8 mouse cellular contexts compared by ENCODE assay signal in genomic region chr17:33915671-33916250, GRCm38 (mm10). TPM values are rescaled to one million over a fixed set of nuclear protein-coding genes. Genes with fewer than 3 reads are reported as not detected.
DNase-seq lines count a peak whose midpoint lies in the region; ATAC-seq and TF ChIP-seq lines count a peak whose summit lies in the region.

Gene Tapbp, plus strand, starts transcription at chr17:33915899.
Gene Zbtb22, plus strand, starts transcription at chr17:33915904.

- H3K27me3 ChIP-seq in heart, embryonic 12.5 days (replicated peaks) = no peaks in the 10 kb centered on the region
- H3K27me3 ChIP-seq in kidney, postnatal 0 days (ENCODE audit: insufficient read depth, low read length) = no peaks in the 10 kb centered on the region
- no peaks in the 10 kb centered on the region for H3K27me3 ChIP-seq in liver, embryonic 11.5 days (replicated peaks; ENCODE audit: control insufficient read depth, insufficient read depth, low read length)
- H3K27me3 ChIP-seq in stomach, embryonic 14.5 days (ENCODE audit: control insufficient read depth, insufficient read depth, low read length) = no peaks in the 10 kb centered on the region

- peaks cover 58% of the 10 kb centered on the region for H3K36me3 ChIP-seq in heart, embryonic 12.5 days
- peaks cover 30% of the 10 kb centered on the region for H3K36me3 ChIP-seq in kidney, postnatal 0 days (ENCODE audit: insufficient read depth, low read length)
- H3K36me3 ChIP-seq in liver, embryonic 11.5 days (ENCODE audit: control insufficient read depth, insufficient read depth, low read length) = peaks cover 50% of the 10 kb centered on the region
- peaks cover 37% of the 10 kb centered on the region for H3K36me3 ChIP-seq in stomach, embryonic 14.5 days (ENCODE audit: control insufficient read depth, insufficient read depth, low read length)

- no peak for TF ChIP-seq CTCF in kidney, postnatal 0 days (IDR thresholded peaks at IDR 0.05; ENCODE audit: low read depth)

- WGBS in heart, embryonic 12.5 days = 0% methylated on average over 33 of the region's 34 CpGs
- under 1% methylated on average over 34 of the region's 34 CpGs for WGBS in kidney, postnatal 0 days
- WGBS in liver, embryonic 11.5 days = under 1% methylated on average over 34 of the region's 34 CpGs
- WGBS in stomach, embryonic 14.5 days = under 1% methylated on average over 34 of the region's 34 CpGs

- H3K9me3 ChIP-seq in heart, embryonic 12.5 days (replicated peaks) = no peaks in the 10 kb centered on the region
- H3K9me3 ChIP-seq in kidney, postnatal 0 days (replicated peaks; ENCODE audit: low read length) = no peaks in the 10 kb centered on the region
- 0 out of 2 replicates have a peak, but pooled peaks cover 2% of the 10 kb centered on the region for H3K9me3 ChIP-seq in liver, embryonic 11.5 days (ENCODE audit: control insufficient read depth, low read length)
- H3K9me3 ChIP-seq in stomach, embryonic 14.5 days (ENCODE audit: control insufficient read depth, low read depth, low read length) = no peaks in the 10 kb centered on the region

- peak within 1 kb of the TSS; percentile 79 for H3K4me2 ChIP-seq in heart, embryonic 12.5 days
- peak within 1 kb of the TSS; percentile 70 for H3K4me2 ChIP-seq in kidney, postnatal 0 days (ENCODE audit: low read length)
- H3K4me2 ChIP-seq in liver, embryonic 11.5 days = peak within 1 kb of the TSS; percentile 76
- peak within 1 kb of the TSS; percentile 42 for H3K4me2 ChIP-seq in stomach, embryonic 14.5 days (replicated peaks; ENCODE audit: low read depth, low read length)

- peak within 1 kb of the TSS; percentile 71 for H3K4me3 ChIP-seq in heart, embryonic 12.5 days
- peak within 1 kb of the TSS; percentile 63 for H3K4me3 ChIP-seq in kidney, postnatal 0 days (replicated peaks; ENCODE audit: low read depth, low read length)
- peak within 1 kb of the TSS; percentile 66 for H3K4me3 ChIP-seq in liver, embryonic 11.5 days (ENCODE audit: low read depth, low read length)
- peak within 1 kb of the TSS; percentile 48 for H3K4me3 ChIP-seq in stomach, embryonic 14.5 days (ENCODE audit: low read depth, low read length)

- H3K27ac ChIP-seq in heart, embryonic 12.5 days (ENCODE audit: poor library complexity, severe bottlenecking) = peak within 1 kb of the TSS; percentile 84
- H3K27ac ChIP-seq in kidney, postnatal 0 days = peak within 1 kb of the TSS; percentile 82
- H3K27ac ChIP-seq in liver, embryonic 11.5 days (ENCODE audit: low read depth, low read length) = peak within 1 kb of the TSS; percentile 78
- H3K27ac ChIP-seq in stomach, embryonic 14.5 days (ENCODE audit: low read length) = peak within 1 kb of the TSS; percentile 81

- peak; percentile 68 for ATAC-seq in erythroid progenitor cell, adult 5-6 weeks (replicated peaks; ENCODE audit: low FRiP score, poor library complexity, severe bottlenecking)
- ATAC-seq in heart, embryonic 12.5 days (ENCODE audit: insufficient number of reproducible peaks, low FRiP score) = peak; percentile 87
- ATAC-seq in kidney, postnatal 0 days (replicated peaks; ENCODE audit: low FRiP score, low read depth) = peak; percentile 90
- ATAC-seq in liver, embryonic 11.5 days (replicated peaks; ENCODE audit: low FRiP score) = peak; percentile 85
- peak; percentile 91 for ATAC-seq in stomach, embryonic 14.5 days (ENCODE audit: insufficient number of reproducible peaks, insufficient read depth, low FRiP score, low read depth)

- peak within 1 kb of the TSS; percentile 78 for H3K9ac ChIP-seq in heart, embryonic 12.5 days
- peak within 1 kb of the TSS; percentile 69 for H3K9ac ChIP-seq in kidney, postnatal 0 days (ENCODE audit: low read depth, low read length)
- peak within 1 kb of the TSS; percentile 60 for H3K9ac ChIP-seq in liver, embryonic 11.5 days (ENCODE audit: low read depth, low read length)
- peak within 1 kb of the TSS; percentile 11; the same call in 1 of the 2 replicates for H3K9ac ChIP-seq in stomach, embryonic 14.5 days (replicated peaks; ENCODE audit: low read depth, low read length)

- H3K4me1 ChIP-seq in heart, embryonic 12.5 days (replicated peaks) = peaks cover 37% of the 10 kb centered on the region
- peaks cover 12% of the 10 kb centered on the region for H3K4me1 ChIP-seq in kidney, postnatal 0 days (replicated peaks; ENCODE audit: insufficient read depth, low read length)
- H3K4me1 ChIP-seq in liver, embryonic 11.5 days (replicated peaks; ENCODE audit: control insufficient read depth, insufficient read depth, low read length) = peaks cover 28% of the 10 kb centered on the region
- peaks cover 18% of the 10 kb centered on the region for H3K4me1 ChIP-seq in stomach, embryonic 14.5 days (ENCODE audit: control insufficient read depth, insufficient read depth, low read length)

- DNase-seq in CD4-positive helper T cell, adult 2 months (ENCODE audit: low read depth, low spot score) = peak; percentile 97
- DNase-seq in brain, embryonic 18.5 days (ENCODE audit: low read depth, low spot score) = peak; percentile 96
- DNase-seq in kidney, postnatal 0 days (ENCODE audit: low spot score) = peak; percentile 99
- DNase-seq in liver, embryonic 11.5 days (ENCODE audit: low spot score) = peak; percentile 92
- DNase-seq in naive thymus-derived CD4-positive, alpha-beta T cell, adult 2 months (ENCODE audit: low read depth) = peak; percentile 96

RNA-seq across cellular contexts. Expression of gene Tapbp, which starts in this region (rescaled TPM):
- total RNA-seq in erythroid progenitor cell, adult 5-6 weeks (2015; ENCODE audit: low replicate concordance) = 86.1 and 88.4 TPM in 2 replicates
- 88.8 and 97.2 TPM in 2 replicates for total RNA-seq in erythroid progenitor cell, adult 5-6 weeks (2017; ENCODE audit: low replicate concordance)
- polyA plus RNA-seq in heart, embryonic 12.5 days (2016; fragmentation: Nextera tagmentation; extraction: Ambion mirVana) = 29.4 and 32.5 TPM in 2 replicates
- 50.6 and 53.2 TPM in 2 replicates for polyA plus RNA-seq in kidney, postnatal 0 days (2015; fragmentation: Nextera tagmentation; extraction: Ambion mirVana)
- 28.1 and 29.1 TPM in 2 replicates for polyA plus RNA-seq in liver, embryonic 11.5 days (2014; fragmentation: Nextera tagmentation; extraction: Ambion mirVana)
- 45.3 and 47.9 TPM in 2 replicates for polyA plus RNA-seq in stomach, embryonic 14.5 days (2014; fragmentation: Nextera tagmentation; extraction: Ambion mirVana)

RNA-seq across cellular contexts. Expression of gene Zbtb22, which starts in this region (rescaled TPM):
- total RNA-seq in erythroid progenitor cell, adult 5-6 weeks (2015; ENCODE audit: low replicate concordance) = 11.7 and 23.8 TPM in 2 replicates
- 20.3 and 28.8 TPM in 2 replicates for total RNA-seq in erythroid progenitor cell, adult 5-6 weeks (2017; ENCODE audit: low replicate concordance)
- 17.0 and 17.7 TPM in 2 replicates for polyA plus RNA-seq in heart, embryonic 12.5 days (2016; fragmentation: Nextera tagmentation; extraction: Ambion mirVana)
- 19.8 TPM in 2 replicates for polyA plus RNA-seq in kidney, postnatal 0 days (2015; fragmentation: Nextera tagmentation; extraction: Ambion mirVana)
- 12.4 and 13.0 TPM in 2 replicates for polyA plus RNA-seq in liver, embryonic 11.5 days (2014; fragmentation: Nextera tagmentation; extraction: Ambion mirVana)
- polyA plus RNA-seq in stomach, embryonic 14.5 days (2014; fragmentation: Nextera tagmentation; extraction: Ambion mirVana) = 9.4 and 10.4 TPM in 2 replicates

Comparison
In these comparisons a context has a peak if more than half of its experiments do, and no peak if none do; other contexts are left out.
1. Peak in every context shown above with its lines: DNase-seq, ATAC-seq, H3K4me3 ChIP-seq and H3K27ac ChIP-seq.
2. H3K9ac ChIP-seq: peak in every context shown above with its lines; median percentile 78 in heart, embryonic 12.5 days; 69 in kidney, postnatal 0 days; 60 in liver, embryonic 11.5 days; 11 in stomach, embryonic 14.5 days.